Mouse (Mus musculus) cerebellum, adult 9-11 months (tissue): ENCODE results near the gene Krt73.
A peak's percentile ranks its signal among the peaks of the same experiment; 100 is the strongest.

ENCODE experiments used
- DNase-seq: peaks from one replicate; pipeline ENCODE4 v3.0.0; 2022

Gene Krt73

GRCm38 (mm10) chr15:101802296-101802835, at the start of gene Krt73:
Gene Krt73, minus strand, starts transcription at chr15:101802346.
- no peak for DNase-seq

- no peak for DNase-seq
Measured at GRCm38 (mm10) chr15:101850694-101851093, 48.5 kb upstream of the Krt73 start, which contains the start of gene Krt1. Gene Krt1, minus strand, starts transcription at chr15:101850794.

- no peak for DNase-seq
Measured at GRCm38 (mm10) chr15:101845971-101846403, 43.8 kb upstream of the Krt73 start.

DNA sequence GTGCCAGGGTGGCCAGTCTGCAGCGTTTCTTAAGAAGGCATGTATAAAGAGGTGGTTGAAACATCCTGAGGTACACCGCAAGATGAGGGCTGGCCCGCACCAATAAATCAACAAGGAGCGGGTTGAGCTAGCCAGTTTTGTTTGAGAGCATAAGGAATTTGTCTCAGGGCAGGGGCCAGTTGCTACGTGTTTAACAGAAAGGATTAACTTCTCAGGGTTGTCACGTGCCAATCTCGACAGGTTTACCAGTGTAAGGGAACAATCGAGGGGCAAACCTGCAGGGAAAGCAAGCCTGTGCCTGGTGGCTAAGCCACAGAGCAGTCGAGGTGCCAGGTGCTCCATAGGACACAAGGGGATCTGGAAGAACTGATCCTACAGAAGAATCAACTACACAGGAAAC, 41.0 kb upstream of the Krt73 start:
- DNase-seq = no peak

DNA sequence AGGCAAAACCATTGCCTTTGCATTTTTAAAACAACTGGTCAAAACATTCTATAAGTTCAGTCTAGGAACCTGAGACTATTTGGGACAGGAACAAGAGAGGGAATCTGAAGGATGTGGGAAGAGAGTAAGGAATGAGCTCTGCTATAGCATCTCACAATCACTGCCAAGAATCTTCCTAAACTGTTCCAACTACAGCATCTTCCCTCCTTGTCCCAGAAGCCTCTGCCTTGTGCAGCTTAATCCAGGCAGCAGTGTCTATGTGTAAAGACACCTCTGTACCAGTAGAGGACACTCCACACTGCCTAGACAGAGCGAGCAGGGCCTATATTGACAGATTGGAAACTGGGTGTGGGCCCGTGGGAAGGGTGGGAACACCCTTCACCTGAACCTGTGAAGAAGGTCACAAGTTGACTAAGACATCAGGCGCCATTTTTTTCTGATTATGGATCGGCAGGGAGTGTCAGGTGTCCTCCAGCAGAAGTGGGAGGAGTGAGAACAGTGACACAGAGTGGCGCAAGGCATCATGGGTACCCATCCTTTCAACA, 32.7 kb upstream of the Krt73 start:
- no peak for DNase-seq

GRCm38 (mm10) chr15:101833131-101833530, 31.0 kb upstream of the Krt73 start:
- DNase-seq = no peak

DNA sequence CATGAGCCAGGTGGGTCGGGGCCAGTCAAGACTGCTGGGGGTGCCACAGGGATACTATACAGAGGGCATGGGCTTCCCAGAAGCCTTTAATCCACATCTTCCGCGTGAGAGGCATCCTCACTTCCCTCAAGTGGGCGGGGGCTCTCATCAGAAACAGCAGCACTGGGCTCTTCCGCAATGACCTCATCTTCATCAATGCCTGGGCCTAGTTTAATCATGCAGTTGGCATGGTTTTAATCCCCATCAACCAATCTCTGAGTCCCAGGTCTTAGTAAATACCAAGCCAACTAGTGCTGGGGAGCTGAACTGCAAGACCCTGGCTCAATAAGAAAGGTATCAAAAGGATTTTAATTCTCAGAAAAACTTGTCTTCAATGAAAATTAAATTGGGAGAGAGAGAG, 27.3 kb upstream of the Krt73 start:
- DNase-seq = no peak

- no peak for DNase-seq
Measured at GRCm38 (mm10) chr15:101821786-101822185, 19.6 kb upstream of the Krt73 start.

- no peak for DNase-seq
Measured at GRCm38 (mm10) chr15:101817875-101818274, 15.7 kb upstream of the Krt73 start, which contains the start of gene Krt2. Gene Krt2, minus strand, starts transcription at chr15:101818169.

DNA sequence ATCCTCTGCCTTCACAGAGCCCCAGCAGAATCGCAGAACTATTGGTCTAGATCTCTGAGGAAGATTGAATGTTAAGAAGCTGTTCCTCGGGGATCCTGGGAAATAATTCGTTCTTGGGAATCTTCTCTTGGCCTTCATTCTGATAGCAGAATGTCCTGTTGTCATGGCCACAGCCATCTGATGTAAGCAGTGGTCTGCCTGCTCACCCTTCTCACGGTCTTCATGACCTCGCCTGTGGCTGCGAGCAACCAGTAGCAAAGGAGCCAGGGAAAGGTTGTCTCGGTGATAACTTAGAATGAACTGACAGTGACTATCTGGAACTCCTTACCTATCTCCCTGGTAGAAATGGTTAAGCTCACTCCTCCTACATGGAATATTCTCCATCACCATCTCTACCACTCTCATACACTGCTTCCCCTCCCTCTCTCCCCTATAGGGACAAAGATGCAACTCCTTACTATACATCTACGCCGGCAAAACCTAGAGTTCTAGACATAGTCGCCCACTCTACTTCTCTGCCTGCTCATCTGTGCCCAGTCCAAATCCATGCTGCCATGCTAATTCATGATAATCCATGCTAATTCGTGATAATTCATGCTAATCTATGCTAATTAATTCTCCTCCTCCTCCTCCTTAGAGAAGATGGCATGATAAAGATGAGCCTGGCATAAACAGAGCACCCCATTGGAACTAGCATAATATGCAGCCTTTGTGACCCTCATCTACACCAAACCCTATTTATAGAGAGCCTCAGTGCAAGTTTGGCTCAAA, 1.1 kb upstream of the Krt73 start:
- no peak for DNase-seq

DNA sequence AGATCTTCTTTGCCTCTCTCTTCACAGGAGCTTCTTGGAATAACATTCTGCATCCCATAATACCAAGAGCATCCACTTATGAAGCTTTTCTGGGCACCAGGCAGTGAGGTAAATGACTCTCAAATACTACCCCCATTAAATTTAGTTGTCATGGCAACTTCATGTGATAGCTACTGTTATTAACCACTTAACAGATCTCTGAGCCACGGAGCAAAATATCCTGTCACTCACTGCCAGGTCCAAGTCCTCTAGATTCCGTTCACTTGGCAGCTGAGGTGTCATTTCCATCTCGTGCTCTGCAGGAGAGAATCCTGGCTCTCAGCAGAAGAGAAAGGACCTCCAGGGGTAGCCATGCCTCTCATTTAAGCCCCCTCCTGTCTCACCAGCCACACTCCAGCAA, 11.3 kb downstream of the Krt73 start:
- no peak for DNase-seq

DNA sequence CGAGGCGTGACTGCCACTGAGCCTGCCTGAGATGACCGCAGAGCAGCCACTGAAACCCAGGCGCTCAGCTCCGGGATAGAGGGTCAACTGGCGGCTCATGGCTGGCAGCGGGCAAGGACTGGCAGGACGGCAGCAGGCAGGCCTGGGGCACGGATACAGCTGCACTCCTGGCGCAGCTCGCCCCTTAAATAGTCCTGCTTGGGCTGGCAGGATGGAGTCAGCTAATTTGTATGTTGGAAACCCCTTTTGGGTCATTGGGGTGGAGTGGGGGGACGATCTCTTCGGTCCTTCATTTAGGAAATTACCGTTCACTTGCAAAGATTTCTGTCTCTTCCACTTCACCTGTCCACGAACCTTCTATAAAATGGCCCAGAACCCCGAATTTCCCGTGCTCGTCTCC, 15.8 kb downstream of the Krt73 start, which contains the start of gene Krt72:
Gene Krt72, minus strand, starts transcription at position 101 of the 400 bp plus-strand sequence.
- no peak for DNase-seq

DNA sequence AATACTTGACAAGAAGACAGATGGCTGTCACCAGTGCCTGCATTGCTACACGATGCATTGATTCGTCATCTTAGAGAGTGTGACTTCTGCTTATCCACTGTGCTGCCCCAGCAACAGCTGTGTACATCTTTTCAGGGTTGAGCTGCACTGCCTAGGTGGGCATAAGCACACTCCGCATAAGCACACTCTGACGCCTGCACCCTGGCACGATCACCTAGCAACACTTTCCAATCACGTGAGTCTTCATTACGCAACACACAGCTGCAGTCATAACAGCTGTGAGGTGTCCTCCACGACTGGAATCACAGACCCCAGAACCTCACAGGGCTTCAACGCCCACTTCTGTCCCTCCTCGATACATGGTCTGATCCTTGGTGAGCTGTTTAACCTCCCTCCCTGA, 28.7 kb downstream of the Krt73 start:
- no peak for DNase-seq

GRCm38 (mm10) chr15:101772711-101773081, 29.4 kb downstream of the Krt73 start:
- peak; percentile 65 for DNase-seq

GRCm38 (mm10) chr15:101772080-101772710, 30.0 kb downstream of the Krt73 start:
- DNase-seq = no peak

DNA sequence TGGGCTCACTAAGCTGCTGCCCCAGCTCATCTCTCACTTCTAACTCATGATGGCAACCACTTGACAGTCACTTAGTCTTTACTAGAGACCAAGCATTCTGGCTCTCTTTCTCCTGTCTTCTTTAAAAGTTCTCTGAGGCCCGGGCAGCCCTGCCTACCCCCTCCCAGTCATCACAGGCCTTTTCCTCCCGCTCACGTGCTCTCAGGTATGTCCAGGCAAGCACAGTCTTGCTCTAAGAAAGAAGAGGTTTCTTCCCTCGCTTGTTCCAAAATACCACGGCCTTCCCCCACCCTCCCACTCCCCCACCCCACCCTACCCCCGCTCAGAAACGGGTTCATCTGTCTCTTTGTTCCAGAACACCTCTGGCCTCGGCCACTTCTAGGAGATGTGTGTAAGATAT, 31.9 kb downstream of the Krt73 start:
- DNase-seq = no peak
